In the genomic region with DNA sequence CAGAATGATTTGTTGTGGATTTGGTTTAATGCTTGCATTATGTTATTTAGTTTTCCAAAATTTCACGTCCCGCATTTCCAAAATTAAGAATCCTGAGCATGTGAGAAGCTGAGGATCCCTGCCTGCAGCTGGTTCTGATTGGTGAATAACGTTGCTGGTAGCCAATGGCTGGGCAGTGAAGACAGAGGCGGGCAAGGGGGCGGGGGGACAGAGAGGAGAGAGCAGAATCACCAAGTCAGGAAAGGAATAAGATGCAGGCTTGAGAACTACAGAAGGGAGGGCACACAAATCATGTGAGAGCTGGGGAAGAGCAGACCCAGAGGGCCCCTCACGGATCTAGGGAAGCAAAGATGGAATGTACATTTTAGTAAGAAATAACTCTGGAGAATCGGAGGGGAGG, we compare ENCODE assay signal across 9 mouse cellular contexts.
DNase-seq lines count a peak whose midpoint lies in the region; ATAC-seq and TF ChIP-seq lines count a peak whose summit lies in the region.
"Had no signal": no experiment of that assay in that cellular context is flagged by ENCODE, and none has a peak within 500 bp of the region (broad histone marks: within the 10 kb centered on the region; RNA-seq: fewer than 3 reads in every experiment).

No protein-coding gene starts in this region.

- H3K36me3 ChIP-seq in heart, embryonic 12.5 days, result no peaks in the 10 kb centered on the region
- no peaks in the 10 kb centered on the region for H3K36me3 ChIP-seq in heart, adult 2 months (ENCODE audit: control insufficient read depth, insufficient read depth, low read length)
- H3K36me3 ChIP-seq in heart, postnatal 0 days (replicated peaks; ENCODE audit: control insufficient read depth, insufficient read depth, low read length), result no peaks in the 10 kb centered on the region
- no peaks in the 10 kb centered on the region for H3K36me3 ChIP-seq in midbrain, embryonic 15.5 days (replicated peaks)
- H3K36me3 ChIP-seq: G1E had no signal

- DNase-seq in heart, adult 2 months, result no peak
- peak; percentile 72 for DNase-seq in embryo, embryonic 10 days (ENCODE audit: low spot score)
- DNase-seq in heart, postnatal 0 days (ENCODE audit: low spot score), result no peak
- no peak for DNase-seq in left cerebral cortex, postnatal 10 days (ENCODE audit: extremely low spot score in 1 of 2, low spot score in 2 of 2)
- DNase-seq in gastrocnemius, adult 2 months, result no peak

- H3K4me3 ChIP-seq in heart, embryonic 12.5 days, result no peak overlapping the region
- no peak overlapping the region for H3K4me3 ChIP-seq in heart, adult 2 months
- no peak overlapping the region for H3K4me3 ChIP-seq in heart, postnatal 0 days (ENCODE audit: low read depth, low read length)
- no peak overlapping the region for H3K4me3 ChIP-seq in midbrain, embryonic 15.5 days
- no peak overlapping the region for H3K4me3 ChIP-seq in gastrocnemius, adult 2 months

- 20% methylated on average over 7 of the region's 7 CpGs for WGBS in heart, embryonic 12.5 days
- 18% methylated on average over 7 of the region's 7 CpGs for WGBS in heart, adult 2 months
- WGBS in heart, postnatal 0 days, result 21% methylated on average over 7 of the region's 7 CpGs
- 24% methylated on average over 7 of the region's 7 CpGs for WGBS in midbrain, embryonic 15.5 days

- peaks cover 7% of the 10 kb centered on the region; the same call in 1 of the 2 replicates for H3K9me3 ChIP-seq in heart, embryonic 12.5 days (replicated peaks)
- no peaks in the 10 kb centered on the region for H3K9me3 ChIP-seq in heart, postnatal 0 days (replicated peaks; ENCODE audit: control insufficient read depth, low read length)
- no peaks in the 10 kb centered on the region for H3K9me3 ChIP-seq in midbrain, embryonic 15.5 days

- intact Hi-C loops in heart, adult 2 months (cut with DNase I), result no loop called here
- intact Hi-C loops in left cerebral cortex, postnatal 10 days (cut with DNase I), result no loop called here
- intact Hi-C loops in gastrocnemius, adult 2 months (cut with DNase I), result no loop called here

- H3K9ac ChIP-seq in heart, embryonic 12.5 days, result no peak overlapping the region
- no peak overlapping the region for H3K9ac ChIP-seq in heart, adult 2 months (ENCODE audit: low read depth, low read length)
- H3K9ac ChIP-seq in heart, postnatal 0 days (replicated peaks; ENCODE audit: low read depth, low read length), result no peak overlapping the region
- 0 out of 2 replicates have a peak overlapping the region, but pooled peaks have one; percentile 3 for H3K9ac ChIP-seq in midbrain, embryonic 15.5 days

- no peak for ATAC-seq in heart, embryonic 12.5 days (ENCODE audit: insufficient number of reproducible peaks, low FRiP score)
- ATAC-seq in heart, postnatal 0 days (ENCODE audit: insufficient read depth, low read depth), result peak; percentile 53; the same call in 1 of the 2 replicates
- ATAC-seq in midbrain, embryonic 15.5 days (replicated peaks), result peak; percentile 84
- ATAC-seq in activated CD4-positive, CD25-positive, alpha-beta regulatory T cell, adult 4 months, result no peak

- H3K79me2 ChIP-seq in heart, adult 2 months (replicated peaks; ENCODE audit: control insufficient read depth, insufficient read depth, low read length), result no peaks in the 10 kb centered on the region

- H3K4me2 ChIP-seq in heart, embryonic 12.5 days, result peak overlapping the region; percentile 55
- H3K4me2 ChIP-seq in heart, postnatal 0 days (ENCODE audit: low read depth, low read length), result peak overlapping the region; percentile 35
- H3K4me2 ChIP-seq in midbrain, embryonic 15.5 days, result peak overlapping the region; percentile 45

- peaks cover 16% of the 10 kb centered on the region for H3K4me1 ChIP-seq in heart, embryonic 12.5 days (replicated peaks)
- no peaks in the 10 kb centered on the region for H3K4me1 ChIP-seq in heart, adult 2 months (ENCODE audit: control insufficient read depth, insufficient read depth, low read length)
- H3K4me1 ChIP-seq in heart, postnatal 0 days (ENCODE audit: control insufficient read depth, insufficient read depth), result no peaks in the 10 kb centered on the region
- H3K4me1 ChIP-seq in midbrain, embryonic 15.5 days, result peaks cover 14% of the 10 kb centered on the region

- no peak for TF ChIP-seq POLR2A in heart, adult 2 months (IDR thresholded peaks at IDR 0.05; ENCODE audit: insufficient read depth, low read depth, low read length)

- no peak for TF ChIP-seq CTCF in heart, adult 2 months (IDR thresholded peaks at IDR 0.05)
- no peak for TF ChIP-seq CTCF in heart, postnatal 0 days (IDR thresholded peaks at IDR 0.05; ENCODE audit: low read depth)
- no peak for TF ChIP-seq CTCF in gastrocnemius, adult 2 months (IDR thresholded peaks at IDR 0.05)

- H3K27ac ChIP-seq in heart, embryonic 12.5 days (ENCODE audit: poor library complexity, severe bottlenecking), result no peak overlapping the region
- H3K27ac ChIP-seq in heart, adult 2 months, result no peak overlapping the region
- no peak overlapping the region for H3K27ac ChIP-seq in heart, postnatal 0 days (ENCODE audit: low read depth)
- H3K27ac ChIP-seq in midbrain, embryonic 15.5 days, result no peak overlapping the region
- H3K27ac ChIP-seq in gastrocnemius, adult 2 months, result no peak overlapping the region

- H3K27me3 ChIP-seq in heart, embryonic 12.5 days (replicated peaks), result peaks cover 11% of the 10 kb centered on the region; the same call in 1 of the 2 replicates
- peaks cover 3% of the 10 kb centered on the region; the same call in 1 of the 2 replicates for H3K27me3 ChIP-seq in heart, adult 2 months (ENCODE audit: control insufficient read depth, insufficient read depth, low read length)
- no peaks in the 10 kb centered on the region for H3K27me3 ChIP-seq in heart, postnatal 0 days (ENCODE audit: control insufficient read depth, insufficient read depth, low read length)
- H3K27me3 ChIP-seq in midbrain, embryonic 15.5 days (replicated peaks), result no peaks in the 10 kb centered on the region

- TF ChIP-seq EP300 in heart, adult 2 months (IDR thresholded peaks at IDR 0.05; ENCODE audit: insufficient read depth, low read depth, low read length), result no peak
- TF ChIP-seq EP300 in heart, postnatal 0 days (IDR thresholded peaks at IDR 0.05; ENCODE audit: low read depth), result no peak

Comparison
In these comparisons a context has a peak if more than half of its experiments do, and no peak if none do; other contexts are left out.
1. ATAC-seq: peak in heart, postnatal 0 days (single experiment) and midbrain, embryonic 15.5 days (single experiment); none in heart, embryonic 12.5 days (single experiment) and activated CD4-positive, CD25-positive, alpha-beta regulatory T cell, adult 4 months (single experiment).
2. Peak in every context shown above with its lines, with median percentiles within 50 percentile points of each other: H3K4me2 ChIP-seq.